Mouse (Mus musculus) CH12.LX (cell line): ENCODE measurements around the gene Srsf10. TPM values are rescaled to one million over a fixed set of nuclear protein-coding genes. Genes with fewer than 3 reads are reported as not detected.

Experiments
- DNase-seq: peaks from one replicate; pipeline ENCODE4 v3.0.0-alpha.2; 2013; ENCODE audit errors: extremely low read depth
- H3K27ac ChIP-seq: 2 replicates; pipeline ENCODE4 v1.5.1; 2012; ENCODE audit warnings: low read depth, mild to moderate bottlenecking, control low read depth, moderate library complexity; ENCODE audit not compliant: insufficient read depth
- H3K27me3 ChIP-seq: replicated peaks from 2 replicates; pipeline ENCODE3; 2012; ENCODE audit warnings: inconsistent platforms
- H3K36me3 ChIP-seq, 2 experiments: replicated peaks in 1 of 2; 2 replicates each; pipeline versions ENCODE3 to v1.6.1; 2012; ENCODE audit warnings: inconsistent platforms in 1 of 2, low read length in 1 of 2, mild to moderate bottlenecking in 1 of 2, mixed read lengths in 1 of 2, moderate library complexity in 1 of 2; ENCODE audit not compliant: control insufficient read depth in 1 of 2, insufficient read depth in 1 of 2
- H3K4me1 ChIP-seq, 2 experiments: 2 replicates each; pipeline ENCODE4 v1.6.1; 2012; ENCODE audit warnings: inconsistent platforms in 1 of 2, moderate library complexity in 1 of 2; ENCODE audit not compliant: insufficient read depth in 2 of 2, control insufficient read depth in 1 of 2
- H3K4me2 ChIP-seq: 2 replicates; pipeline ENCODE4 v1.6.1; 2012; ENCODE audit warnings: low read depth, mild to moderate bottlenecking, control low read depth; ENCODE audit not compliant: poor library complexity, insufficient read depth, severe bottlenecking
- H3K4me3 ChIP-seq, 3 experiments: fragments of 150-350 bp in 1 of 3; sonication (generic) in 1 of 3; replicated peaks in 1 of 3; 2 replicates each; pipeline versions ENCODE3 to v1.5.1; 2011 to 2012; ENCODE audit warnings: low read depth in 2 of 3, low read length in 2 of 3, mild to moderate bottlenecking in 2 of 3, moderate library complexity in 2 of 3, control low read depth in 1 of 3, improper control_type of control experiment in 1 of 3, inconsistent platforms in 1 of 3, mixed read lengths in 1 of 3; ENCODE audit not compliant: poor library complexity in 1 of 3
- H3K79me2 ChIP-seq: replicated peaks from 2 replicates; pipeline ENCODE4 v1.6.1; 2012; ENCODE audit warnings: mild to moderate bottlenecking, moderate library complexity; ENCODE audit not compliant: control insufficient read depth, poor library complexity, insufficient read depth, severe bottlenecking; ENCODE audit errors: extremely low read depth
- H3K9ac ChIP-seq: 2 replicates; pipeline ENCODE4 v1.6.1; 2012; ENCODE audit warnings: low read depth, mild to moderate bottlenecking, control low read depth, moderate library complexity; ENCODE audit not compliant: insufficient read depth
- H3K9me3 ChIP-seq: replicated peaks from 2 replicates; pipeline ENCODE3; 2012; ENCODE audit warnings: low read length, inconsistent platforms, mixed read lengths
- BHLHE40 ChIP-seq: IDR thresholded peaks from 2 replicates; pipeline ENCODE4 v1.6.1; 2011; ENCODE audit warnings: mild to moderate bottlenecking, low read depth, low read length, improper control_type of control experiment
- CHD2 ChIP-seq: IDR thresholded peaks from 2 replicates; pipeline ENCODE4 v1.6.1; 2011; ENCODE audit warnings: low read length, improper control_type of control experiment
- CTCF ChIP-seq, 2 experiments: IDR thresholded peaks in 1 of 2; conservative IDR thresholded peaks in 1 of 2; 2 replicates each; pipeline ENCODE4 v1.5.1; 2011 to 2012; ENCODE audit warnings: low read depth in 2 of 2, low read length in 2 of 2, improper control_type of control experiment in 1 of 2, inconsistent platforms in 1 of 2, mild to moderate bottlenecking in 1 of 2, moderate library complexity in 1 of 2
- E2F4 ChIP-seq: IDR thresholded peaks from 2 replicates; pipeline ENCODE4 v1.6.1; 2011; ENCODE audit warnings: low read depth, low read length, improper control_type of control experiment; ENCODE audit not compliant: insufficient replicate concordance
- ELF1 ChIP-seq: IDR thresholded peaks from 2 replicates; pipeline ENCODE4 v1.6.1; 2014; ENCODE audit warnings: low read depth, mild to moderate bottlenecking, inconsistent platforms, low read length, improper control_type of control experiment
- ETS1 ChIP-seq: conservative IDR thresholded peaks from 2 replicates; pipeline ENCODE4 v1.6.1; 2012; ENCODE audit warnings: low read depth, mild to moderate bottlenecking, inconsistent platforms, low read length, improper control_type of control experiment, moderate library complexity
- HCFC1 ChIP-seq: IDR thresholded peaks from 2 replicates; pipeline ENCODE4 v1.6.1; 2012; ENCODE audit warnings: low read depth, mild to moderate bottlenecking, inconsistent platforms, low read length, improper control_type of control experiment
- IRF4 ChIP-seq: IDR thresholded peaks from 2 replicates; pipeline ENCODE4 v1.6.1; 2014; ENCODE audit warnings: low read depth, mild to moderate bottlenecking, inconsistent platforms, low read length, improper control_type of control experiment
- JUND ChIP-seq: conservative IDR thresholded peaks from 2 replicates; pipeline ENCODE4 v1.6.1; 2011; ENCODE audit warnings: low read depth, low read length, improper control_type of control experiment
- MAZ ChIP-seq: IDR thresholded peaks from 2 replicates; pipeline ENCODE4 v1.6.1; 2012; ENCODE audit warnings: low read depth, mild to moderate bottlenecking, inconsistent platforms, low read length, improper control_type of control experiment, moderate library complexity
- MYC ChIP-seq: IDR thresholded peaks from 2 replicates; pipeline ENCODE4 v1.6.1; 2011; ENCODE audit warnings: low read depth, mild to moderate bottlenecking, improper control_type of control experiment, low read length
- NELFE ChIP-seq: IDR thresholded peaks from 2 replicates; pipeline ENCODE4 v1.6.1; 2011; ENCODE audit warnings: low read depth, low read length, improper control_type of control experiment
- PAX5 ChIP-seq: IDR thresholded peaks from 2 replicates; pipeline ENCODE4 v1.6.1; 2012; ENCODE audit warnings: low read length, inconsistent platforms, mixed read lengths
- POLR2A ChIP-seq: IDR thresholded peaks from 2 replicates; pipeline ENCODE4 v1.6.1; 2011; ENCODE audit warnings: low read depth, mild to moderate bottlenecking, improper control_type of control experiment, low read length
- TBP ChIP-seq: conservative IDR thresholded peaks from 2 replicates; pipeline ENCODE4 v1.6.1; 2011; ENCODE audit warnings: low read depth, low read length, improper control_type of control experiment
- TCF12 ChIP-seq: IDR thresholded peaks from 2 replicates; pipeline ENCODE4 v1.6.1; 2014; ENCODE audit warnings: low read depth, mild to moderate bottlenecking, inconsistent platforms, low read length, improper control_type of control experiment
- UBTF ChIP-seq: IDR thresholded peaks from 2 replicates; pipeline ENCODE4 v1.6.1; 2012; ENCODE audit warnings: low read depth, mild to moderate bottlenecking, inconsistent platforms, low read length, improper control_type of control experiment, moderate library complexity
- dilution Hi-C: fragments of 300-500 bp; cut with MboI; formaldehyde crosslinking; loops from 2 replicates; pipeline ENCODE4 v1.14.3; 2020; ENCODE audit warnings: low sequenced_read_pairs; ENCODE audit not compliant: extremely low pct_unique_long_range_greater_than_20kb, extremely low pct_ligation_motif_present
- in situ Hi-C: fragments of 300-500 bp; cut with MboI; formaldehyde crosslinking; loops from 3 replicates; pipeline ENCODE4 v1.14.3; 2019; ENCODE audit warnings: low sequenced_read_pairs, low pct_ligation_motif_present, low pct_unique_long_range_greater_than_20kb, mixed read lengths
- polyA plus RNA-seq: library from polyadenylated mRNA; unstranded; fragments of >175 nt; gene quantifications from 2 replicates; pipeline ENCODE4 v1.2.1, GENCODE M21; 2012; ENCODE audit warnings: low read depth; ENCODE audit not compliant: insufficient read length
- total RNA-seq, 2 experiments: library from RNA; depleted of rRNA; stranded (reverse); fragments of 300-350 nt in 1 of 2; fragments of >200 nt in 1 of 2; gene quantifications; 2 replicates each; pipeline ENCODE4 v1.2.3; 2012 to 2014

Srsf10 gene
- total and polyA plus RNA-seq, 3 experiments: 85.7 to 291 (median 179) TPM

GRCm38 (mm10) chr4:135885676-135886075 is 30.1 kb downstream of the Srsf10 start:
- TF ChIP-seq ETS1 (no peak), MAZ (no peak), JUND (no peak), HCFC1 (no peak), NELFE (no peak), PAX5 (no peak), BHLHE40 (no peak), MYC (no peak), IRF4 (no peak), TBP (no peak), E2F4 (no peak), UBTF (no peak), CTCF (conservative IDR thresholded peaks at IDR 0.05 in 1 of 2, IDR thresholded peaks at IDR 0.05 in 1 of 2; ENCODE audit: low read depth in 2 of 2, low read length in 2 of 2) (no peak), CHD2 (no peak)
- peak overlapping the region; percentile 32; the same call in 1 of the 2 replicates for H3K4me2 ChIP-seq
- peaks cover 23 to 39% of the 10 kb centered on the region in 2 experiments for H3K4me1 ChIP-seq
- DNase-seq: peak; percentile 70
- dilution Hi-C loops: no loop called here
- H3K9me3 ChIP-seq: no peaks in the 10 kb centered on the region
- in situ Hi-C loops: loop anchor here (10.0 kb wide), 1 partner anchor 59 kb away; the partner anchor contains the start of gene Hmgcl
- H3K9ac ChIP-seq: no peak overlapping the region
- peak overlapping the region; percentile 59; the same call in 1 of the 2 replicates for H3K27ac ChIP-seq
- H3K79me2 ChIP-seq: no peaks in the 10 kb centered on the region
- H3K4me3 ChIP-seq: no peak overlapping the region
- no peaks in the 10 kb centered on the region for H3K36me3 ChIP-seq
- no peaks in the 10 kb centered on the region for H3K27me3 ChIP-seq

DNA sequence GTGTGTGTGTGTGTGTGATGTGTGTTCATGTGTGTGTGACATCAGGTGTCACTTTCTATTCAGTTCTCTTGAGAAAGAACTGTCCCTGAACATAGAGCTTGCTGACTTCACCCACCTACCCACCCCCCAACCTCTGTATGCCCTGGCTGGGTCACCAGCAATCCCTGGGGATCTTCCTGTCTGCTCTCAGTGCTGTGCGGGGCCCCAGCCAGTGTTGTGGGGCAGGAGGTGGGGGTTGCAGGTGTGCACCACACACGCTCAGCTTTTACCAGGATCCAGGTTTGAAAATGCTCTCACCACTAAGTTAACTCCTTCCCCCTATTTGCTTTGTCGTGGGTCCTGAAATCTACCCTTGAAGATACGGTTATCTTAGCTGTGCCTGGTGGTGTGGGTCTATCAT is 30.6 kb downstream of the Srsf10 start:
- peak overlapping the region; percentile 32; the same call in 1 of the 2 replicates for H3K4me2 ChIP-seq
- H3K4me1 ChIP-seq: peaks cover 23 to 40% of the 10 kb centered on the region in 2 experiments
- peak overlapping the region; percentile 59; the same call in 1 of the 2 replicates for H3K27ac ChIP-seq
- H3K79me2 ChIP-seq: no peaks in the 10 kb centered on the region
- DNase-seq: peak; percentile 50
- no peak overlapping the region for H3K4me3 ChIP-seq
- H3K36me3 ChIP-seq: no peaks in the 10 kb centered on the region
- H3K9ac ChIP-seq: no peak overlapping the region
- dilution Hi-C loops: no loop called here
- H3K27me3 ChIP-seq: no peaks in the 10 kb centered on the region
- TF ChIP-seq ELF1 (no peak), UBTF (no peak), HCFC1 (no peak), MAZ (0 out of 2 replicates have a peak, but pooled peaks have one; percentile 26), ETS1 (peak; percentile 58), BHLHE40 (peak; percentile 42; the same call in 1 of the 2 replicates), TCF12 (peak; percentile 46; the same call in 1 of the 2 replicates), POLR2A (no peak)
- in situ Hi-C loops: loop anchor here (10.0 kb wide), 1 partner anchor 59 kb away; the partner anchor contains the start of gene Hmgcl
- H3K9me3 ChIP-seq: no peaks in the 10 kb centered on the region
